Mouse (Mus musculus) liver, embryonic 14 days (tissue): ENCODE data around the gene Phf8. TPM values are rescaled to one million over a fixed set of nuclear protein-coding genes. Genes with fewer than 3 reads are reported as not detected.

Experiments used
- polyA plus RNA-seq: library from polyadenylated mRNA; depleted of rRNA; stranded (reverse); fragments of >200 nt; gene quantifications from 2 replicates; pipeline ENCODE4 v1.2.3, GENCODE M21; 2012; rRNA removed

Phf8 gene
- 4.0 and 4.3 TPM in 2 replicates for polyA plus RNA-seq

DNA sequence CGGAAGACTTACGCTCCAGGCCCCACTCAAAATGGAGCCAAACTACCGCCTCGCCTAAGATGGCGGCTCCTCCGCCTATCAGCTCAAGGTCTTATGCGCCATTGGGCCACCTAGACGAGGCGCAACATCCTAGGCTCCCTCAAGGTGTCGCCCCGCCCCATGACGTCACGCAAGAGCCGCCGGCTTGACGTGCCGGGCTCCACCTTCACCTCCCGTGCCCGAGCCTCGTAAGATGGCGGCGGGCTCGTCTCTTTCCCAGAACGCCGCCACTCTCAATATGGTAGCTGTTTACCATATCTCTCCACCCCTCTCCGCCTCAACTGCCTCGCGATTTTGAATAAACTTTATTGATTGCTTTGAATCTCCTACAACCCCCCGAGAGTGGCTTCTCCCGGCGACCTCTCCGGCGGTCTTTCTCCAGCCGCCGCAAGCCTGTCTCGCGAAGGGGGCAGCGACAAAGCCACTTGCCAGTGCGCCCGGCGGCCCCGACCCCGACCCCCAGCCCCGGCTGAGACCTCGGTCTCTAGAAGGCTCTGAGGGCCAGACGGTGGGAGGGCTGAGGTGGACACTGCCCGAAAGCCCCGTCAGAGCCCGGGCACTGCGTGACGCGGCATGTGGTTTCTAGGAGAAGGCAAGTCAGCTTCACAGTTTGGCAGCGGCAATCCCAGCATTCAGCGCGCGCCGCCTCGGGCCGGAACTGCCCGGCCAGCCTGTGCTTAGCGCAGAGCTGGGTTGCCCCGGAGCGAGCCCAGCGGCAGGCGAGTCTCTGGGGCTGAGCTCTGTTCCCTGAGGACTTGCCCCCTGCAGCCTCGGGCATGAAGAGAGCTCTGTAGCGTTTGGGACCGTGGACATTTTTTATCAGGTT lies at the start of gene Phf8:
Gene Phf8 (plus strand): TSS at position 215 of the 865 bp plus-strand sequence.

Other genes with a start within 250 kb of the Phf8 start
- 0.45 and 0.56 TPM in 2 replicates for gene Fam120c, start 176.5 kb upstream of the Phf8 start, polyA plus RNA-seq